Mouse (Mus musculus) lung, embryonic 14.5 days (tissue): Measurements from ENCODE around the gene Rgl1. TPM values are rescaled to one million over a fixed set of nuclear protein-coding genes. Genes with fewer than 3 reads are reported as not detected.
"Not testable (repeated sequence)": the region's sequence is repeated elsewhere in the genome, so short reads cannot be mapped to it uniquely, and the experiment has no call there.

Experiments
- ATAC-seq: fragments of 200-750 bp; cut with Nextera tagmentation; 2 replicates; pipeline ENCODE4 v1.8.0; 2017; ENCODE audit warnings: mild to moderate bottlenecking, moderate TSS enrichment, moderate library complexity; ENCODE audit not compliant: insufficient read depth
- DNase-seq: peaks from one replicate; pipeline ENCODE4 v3.0.0-alpha.2; 2015
- H3K27ac ChIP-seq: fragments of 300-500 bp; sonication (generic); 2 replicates; pipeline ENCODE4 v1.5.1; 2014; ENCODE audit warnings: low read depth, mild to moderate bottlenecking, moderate library complexity
- H3K27me3 ChIP-seq: fragments of 300-500 bp; sonication (generic); 2 replicates; pipeline ENCODE4 v1.6.1; 2014; ENCODE audit warnings: low read length, control low read depth; ENCODE audit not compliant: insufficient read depth
- H3K36me3 ChIP-seq: fragments of 300-500 bp; sonication (generic); 2 replicates; pipeline ENCODE4 v1.6.1; 2014; ENCODE audit warnings: control low read depth; ENCODE audit not compliant: insufficient read depth
- H3K4me1 ChIP-seq: fragments of 300-500 bp; sonication (generic); 2 replicates; pipeline ENCODE4 v1.6.1; 2014; ENCODE audit warnings: antibody characterized with exemption, control low read depth; ENCODE audit not compliant: insufficient read depth
- H3K4me2 ChIP-seq: fragments of 300-500 bp; sonication (generic); 2 replicates; pipeline ENCODE4 v1.6.1; 2014; ENCODE audit warnings: mild to moderate bottlenecking
- H3K4me3 ChIP-seq: fragments of 300-500 bp; sonication (generic); 2 replicates; pipeline ENCODE4 v1.5.1; 2014; ENCODE audit warnings: low read depth, low read length
- H3K9ac ChIP-seq: fragments of 300-500 bp; sonication (generic); 2 replicates; pipeline ENCODE4 v1.6.1; 2014
- H3K9me3 ChIP-seq: fragments of 300-500 bp; sonication (generic); 2 replicates; pipeline ENCODE4 v1.6.1; 2016; ENCODE audit warnings: low read depth, low read length, control low read depth
- CTCF ChIP-seq: IDR thresholded peaks from 2 replicates; pipeline ENCODE4 v1.5.1; 2016; ENCODE audit warnings: antibody characterized with exemption, low read depth
- WGBS: fragments of 180-500 bp; shearing (Covaris S2); extraction: QIAGEN DNeasy Blood & Tissue Kit; methylation state at CpG from one replicate; pipeline ENCODE4 v1.1.7; 2014; 5-methylcytosine and 5-hydroxymethylcytosine counted together
- polyA plus RNA-seq: library from polyadenylated mRNA; unstranded; fragments of >200 nt; fragmentation: Nextera tagmentation; extraction: Ambion mirVana; gene quantifications from 2 replicates; pipeline ENCODE4 v1.2.1, GENCODE M21; 2014

Gene Rgl1
- polyA plus RNA-seq, 1 experiment from 2014 or later, result 46.7 TPM

DNA sequence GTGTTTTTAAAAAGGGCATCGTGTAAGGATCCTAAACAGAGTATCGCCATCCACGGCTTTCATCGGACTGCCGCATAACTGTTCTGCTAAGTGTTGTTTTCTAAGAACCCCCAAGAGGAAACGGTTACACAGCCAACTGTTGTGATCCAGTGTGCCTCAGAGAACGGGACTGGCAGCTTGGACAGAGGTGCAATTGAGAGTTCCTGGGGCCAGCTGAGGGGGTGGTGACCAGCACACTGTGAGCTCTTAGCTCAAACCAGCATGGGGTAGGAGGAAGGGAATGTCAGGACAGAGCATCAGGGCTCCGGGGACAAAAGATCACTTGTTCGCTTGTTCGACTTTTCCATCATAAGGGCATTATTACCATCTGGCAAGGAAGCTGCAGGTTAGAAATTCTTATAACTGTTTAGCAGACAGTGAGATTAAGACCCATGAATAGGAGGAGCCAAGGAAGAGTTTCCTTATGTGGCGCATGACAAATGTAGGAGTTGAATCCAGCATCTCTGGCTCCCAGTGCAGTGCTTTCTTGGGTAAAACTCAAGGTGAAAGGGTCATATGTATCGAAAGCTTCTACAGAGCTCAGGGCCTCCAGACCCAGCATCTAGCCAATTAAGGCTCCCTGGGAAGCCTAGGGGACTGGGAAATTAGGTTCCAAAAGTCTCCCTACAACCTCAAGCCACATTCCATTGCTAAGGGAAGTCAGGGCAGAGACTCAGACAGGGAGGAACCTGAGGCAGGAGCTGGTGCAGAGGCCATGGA, 26.8 kb upstream of the Rgl1 start:
- Histone ChIP-seq H3K9me3 (no peaks in the 10 kb centered on the region), H3K36me3 (no peaks in the 10 kb centered on the region), H3K27ac (no peak overlapping the region), H3K4me2 (no peak overlapping the region), H3K4me3 (no peak overlapping the region), H3K4me1 (0 out of 2 replicates have a peak, but pooled peaks cover 4% of the 10 kb centered on the region), H3K9ac (no peak overlapping the region), H3K27me3 (no peaks in the 10 kb centered on the region)
- ATAC-seq, result no peak
- no peak for DNase-seq
- TF ChIP-seq CTCF, result no peak
- WGBS, result 65% methylated on average over 12 of the region's 12 CpGs

DNA sequence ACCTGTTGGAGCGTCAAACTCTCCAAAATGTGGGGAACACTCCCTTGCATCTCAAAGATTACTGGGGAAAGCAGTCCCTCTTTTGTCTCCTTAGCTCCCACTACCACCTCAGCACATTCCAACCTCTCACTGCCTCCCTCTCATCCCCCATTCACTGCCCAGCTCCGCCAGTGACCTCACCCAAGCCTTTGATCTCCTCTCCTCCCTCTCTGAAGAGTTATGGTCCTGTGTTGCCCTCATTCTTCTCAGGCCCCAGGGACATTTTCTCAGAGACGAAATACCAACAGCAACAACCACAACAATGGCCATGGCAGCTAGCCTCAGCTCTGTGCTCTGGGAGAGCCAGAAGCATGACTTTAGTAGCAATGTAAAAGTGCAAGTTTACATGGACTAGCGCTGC, 25.1 kb upstream of the Rgl1 start:
- no peak overlapping the region for H3K9ac ChIP-seq
- no peaks in the 10 kb centered on the region for H3K27me3 ChIP-seq
- 31% methylated on average over 4 of the region's 4 CpGs for WGBS
- ATAC-seq (peak; percentile 46; the same call in 1 of the 2 replicates), DNase-seq (no peak)
- 0 out of 2 replicates have a peak, but pooled peaks cover 4% of the 10 kb centered on the region for H3K4me1 ChIP-seq
- no peak overlapping the region for H3K4me3 ChIP-seq
- peak overlapping the region; percentile 29; the same call in 1 of the 2 replicates for H3K4me2 ChIP-seq
- peak overlapping the region; percentile 44 for H3K27ac ChIP-seq
- no peaks in the 10 kb centered on the region for H3K9me3 ChIP-seq
- no peaks in the 10 kb centered on the region for H3K36me3 ChIP-seq
- TF ChIP-seq CTCF, result no peak

DNA sequence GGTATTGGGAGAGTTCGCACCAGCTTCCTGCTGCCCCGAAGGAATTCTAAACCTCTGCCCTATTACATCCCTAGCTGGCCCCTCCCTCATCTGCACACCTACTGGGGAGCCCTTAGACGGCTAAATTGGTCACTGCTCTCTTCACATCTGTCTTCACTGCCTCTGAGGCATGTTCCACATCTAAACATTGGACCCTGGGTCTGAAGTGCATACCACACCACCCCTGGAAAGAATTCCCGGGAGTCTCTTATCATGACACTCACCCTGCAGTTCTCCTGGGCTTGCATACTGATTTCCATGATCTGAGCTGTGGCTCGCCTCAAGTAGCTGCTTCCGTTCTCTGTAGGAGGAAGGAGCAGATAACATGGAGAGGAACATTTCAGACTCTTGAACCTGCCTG, 24.7 kb upstream of the Rgl1 start:
- DNase-seq (peak; percentile 43), ATAC-seq (peak; percentile 68)
- Histone ChIP-seq H3K4me1 (0 out of 2 replicates have a peak, but pooled peaks cover 4% of the 10 kb centered on the region), H3K27ac (peak overlapping the region; percentile 44; the same call in 1 of the 2 replicates), H3K9ac (no peak overlapping the region), H3K4me3 (no peak overlapping the region), H3K36me3 (no peaks in the 10 kb centered on the region), H3K4me2 (peak overlapping the region; percentile 29; the same call in 1 of the 2 replicates), H3K9me3 (no peaks in the 10 kb centered on the region), H3K27me3 (no peaks in the 10 kb centered on the region)
- WGBS, result 13% methylated on average over 6 of the region's 6 CpGs
- TF ChIP-seq CTCF, result no peak

DNA sequence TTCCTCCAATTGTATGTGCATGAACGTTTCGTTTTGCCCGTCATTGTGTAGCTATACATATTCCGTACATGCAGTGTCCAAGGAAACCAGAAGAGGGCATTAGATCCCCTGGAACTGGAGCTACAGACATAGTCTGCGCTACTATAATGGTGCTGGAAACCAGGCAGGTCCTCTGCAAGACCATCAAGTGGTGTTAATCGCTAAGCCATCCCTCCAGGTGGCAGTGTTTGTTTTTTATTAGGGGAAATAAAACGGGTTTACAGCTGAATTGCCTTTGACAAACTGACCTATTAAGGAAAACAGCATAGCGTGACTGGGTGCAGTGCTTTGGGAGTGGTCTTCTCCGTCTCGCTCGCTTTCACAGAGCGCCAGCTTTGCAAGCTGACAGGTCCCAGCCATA, 24.1 kb upstream of the Rgl1 start:
- ATAC-seq, result peak; percentile 37; the same call in 1 of the 2 replicates
- Histone ChIP-seq H3K9me3 (no peaks in the 10 kb centered on the region), H3K4me2 (peak overlapping the region; percentile 29; the same call in 1 of the 2 replicates), H3K4me3 (no peak overlapping the region), H3K27me3 (no peaks in the 10 kb centered on the region), H3K9ac (no peak overlapping the region), H3K4me1 (0 out of 2 replicates have a peak, but pooled peaks cover 4% of the 10 kb centered on the region), H3K36me3 (no peaks in the 10 kb centered on the region), H3K27ac (peak overlapping the region; percentile 65; the same call in 1 of the 2 replicates)
- whole genome bisulfite sequencing, result 37% methylated on average over 12 of the region's 12 CpGs
- peak; percentile 78 for TF ChIP-seq CTCF
- peak; percentile 81 for DNase-seq

DNA sequence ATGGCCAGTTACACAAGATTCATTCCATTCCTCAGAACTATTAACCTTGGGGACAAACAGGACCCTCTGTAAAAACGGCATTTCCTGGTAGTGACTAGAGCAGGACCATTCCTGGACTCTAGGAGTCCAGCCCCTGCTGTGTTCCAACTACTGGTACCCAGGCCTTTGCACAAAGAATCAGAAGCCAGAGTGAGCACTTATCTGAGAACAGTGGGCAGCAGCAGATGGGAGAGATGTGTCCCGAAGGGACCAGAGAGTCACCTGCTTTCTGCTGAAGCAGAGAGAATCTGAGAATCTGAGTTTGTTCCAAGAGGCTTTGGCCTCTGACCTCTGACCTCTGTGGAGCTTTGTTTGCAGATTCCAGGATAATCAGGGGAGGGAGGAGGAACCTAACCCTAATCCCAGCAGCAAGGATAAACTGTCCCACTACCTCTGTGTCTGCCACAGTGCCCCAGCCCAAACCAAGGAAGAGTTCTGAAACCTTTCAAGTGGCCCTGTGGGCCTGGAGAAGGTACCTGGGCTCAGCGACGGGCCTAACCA, 22.0 kb upstream of the Rgl1 start:
- no peak for DNase-seq
- WGBS, result 36% methylated on average over 4 of the region's 4 CpGs

DNA sequence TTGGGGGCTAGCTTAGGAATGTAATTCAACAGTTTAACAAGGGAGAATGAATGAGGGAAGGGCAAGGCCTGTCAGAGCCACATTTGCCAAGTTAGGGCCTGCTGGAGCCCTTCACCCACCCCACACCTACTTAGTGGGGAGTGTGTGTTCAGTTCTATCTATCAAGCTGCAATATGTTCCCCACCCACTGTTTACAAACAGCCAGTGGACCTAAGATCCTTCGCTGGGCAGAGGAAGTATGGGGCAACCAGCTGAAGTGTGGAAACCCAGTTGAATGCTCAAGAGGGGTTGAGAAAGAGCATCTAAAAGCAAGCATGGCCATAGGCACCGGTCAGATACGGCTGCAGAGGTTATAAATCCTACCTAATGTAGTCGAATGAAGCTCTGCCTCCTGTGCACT, 20.8 kb upstream of the Rgl1 start:
- WGBS, result 79% methylated on average over 4 of the region's 4 CpGs
- Histone ChIP-seq H3K4me2 (no peak overlapping the region), H3K9me3 (no peaks in the 10 kb centered on the region), H3K4me1 (0 out of 2 replicates have a peak, but pooled peaks cover 4% of the 10 kb centered on the region), H3K9ac (no peak overlapping the region), H3K27me3 (no peaks in the 10 kb centered on the region), H3K4me3 (no peak overlapping the region), H3K27ac (no peak overlapping the region), H3K36me3 (no peaks in the 10 kb centered on the region)
- DNase-seq, result no peak
- TF ChIP-seq CTCF, result no peak
- no peak for ATAC-seq

More for the DNA sequence above, 22.0 kb upstream of the Rgl1 start:
- Histone ChIP-seq H3K4me2 (no peak overlapping the region), H3K27ac (no peak overlapping the region), H3K4me1 (0 out of 2 replicates have a peak, but pooled peaks cover 4% of the 10 kb centered on the region), H3K9ac (no peak overlapping the region), H3K4me3 (no peak overlapping the region), H3K36me3 (no peaks in the 10 kb centered on the region), H3K27me3 (no peaks in the 10 kb centered on the region), H3K9me3 (no peaks in the 10 kb centered on the region)
- ATAC-seq, result no peak
- no peak for TF ChIP-seq CTCF

DNA sequence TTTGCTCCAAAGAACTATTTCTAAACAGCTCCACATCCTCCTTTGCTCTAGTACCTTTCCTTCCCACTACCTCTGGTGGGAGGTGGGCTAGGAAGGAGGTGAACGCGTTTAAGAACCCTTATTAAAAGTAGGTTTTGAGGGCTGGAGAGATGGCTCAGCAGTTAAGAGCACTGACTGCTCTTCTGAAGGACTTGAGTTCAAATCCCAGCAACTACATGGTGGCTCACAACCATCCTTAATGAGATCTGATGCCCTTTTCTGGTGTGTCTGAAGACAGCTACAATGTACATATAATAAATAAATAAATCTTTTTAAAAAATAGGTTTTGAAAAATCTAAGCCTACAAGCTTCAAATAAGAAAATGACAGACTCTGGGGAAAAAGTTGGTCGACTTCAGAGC, 19.3 kb upstream of the Rgl1 start:
- H3K4me2 ChIP-seq, H3K4me3 ChIP-seq, H3K36me3 ChIP-seq, H3K27ac ChIP-seq, H3K27me3 ChIP-seq, DNase-seq, H3K9me3 ChIP-seq, ATAC-seq, H3K9ac ChIP-seq, H3K4me1 ChIP-seq: not testable (repeated sequence)
- WGBS, result 79% methylated on average over 3 of the region's 3 CpGs
